Comparison of ENCODE assay signal across 25 mouse cellular contexts in genomic region chr11:43155004-43155403, GRCm38 (mm10). TPM values are rescaled to one million over a fixed set of nuclear protein-coding genes. Genes with fewer than 3 reads are reported as not detected.
DNase-seq lines count a peak whose midpoint lies in the region; ATAC-seq and TF ChIP-seq lines count a peak whose summit lies in the region.
"Had no signal": no experiment of that assay in that cellular context is flagged by ENCODE, and none has a peak within 500 bp of the region (broad histone marks: within the 10 kb centered on the region; RNA-seq: fewer than 3 reads in every experiment).

No protein-coding gene starts in this region.

- WGBS in cerebellum, adult 2 months: 77% methylated on average over 1 of the region's 1 CpGs
- WGBS in hindbrain, postnatal 0 days: 87% methylated on average over 1 of the region's 1 CpGs
- 91% methylated on average over 1 of the region's 1 CpGs for whole genome bisulfite sequencing in hindbrain, embryonic 12.5 days

- no peak for TF ChIP-seq POLR2A in cerebellum, adult 2 months (IDR thresholded peaks at IDR 0.05; ENCODE audit: borderline replicate concordance, insufficient read depth, low read length)

- TF ChIP-seq CTCF in cerebellum, adult 2 months (IDR thresholded peaks at IDR 0.05; ENCODE audit: borderline replicate concordance, insufficient read depth, low read depth, low read length): peak; percentile 39; the same call in 1 of the 2 replicates
- TF ChIP-seq CTCF in hindbrain, postnatal 0 days (IDR thresholded peaks at IDR 0.05; ENCODE audit: low read depth): peak; percentile 28; the same call in 1 of the 2 replicates

- no peak overlapping the region for H3K4me2 ChIP-seq in hindbrain, postnatal 0 days (ENCODE audit: low read depth, low read length)
- H3K4me2 ChIP-seq in hindbrain, embryonic 12.5 days (replicated peaks): no peak overlapping the region
- H3K4me2 ChIP-seq: embryonic facial prominence, embryonic 13.5 days; liver, embryonic 12.5 days had no signal

- no peak overlapping the region for H3K27ac ChIP-seq in cerebellum, adult 2 months (ENCODE audit: insufficient read depth, low read length)
- H3K27ac ChIP-seq in hindbrain, postnatal 0 days: no peak overlapping the region
- no peak overlapping the region for H3K27ac ChIP-seq in hindbrain, embryonic 12.5 days
- H3K27ac ChIP-seq: embryonic facial prominence, embryonic 13.5 days; forebrain, embryonic 10.5 days; kidney, postnatal 0 days; liver, embryonic 12.5 days; macrophage had no signal

- H3K4me3 ChIP-seq in cerebellum, adult 2 months (replicated peaks; ENCODE audit: insufficient read depth, low read depth, low read length): no peak overlapping the region
- H3K4me3 ChIP-seq in hindbrain, postnatal 0 days (ENCODE audit: low read length): no peak overlapping the region
- H3K4me3 ChIP-seq in hindbrain, embryonic 12.5 days: no peak overlapping the region
- H3K4me3 ChIP-seq: embryonic facial prominence, embryonic 13.5 days; forebrain, embryonic 10.5 days; liver, embryonic 12.5 days had no signal

- DNase-seq in cerebellum, adult 2 months: no peak
- DNase-seq in cerebellum, adult 8-10 months: no peak
- no peak for DNase-seq in hindbrain, postnatal 0 days (ENCODE audit: low spot score)
- peak; percentile 7 for DNase-seq in right cerebral cortex, adult 18-20 months
- no peak for DNase-seq in right cerebral cortex, postnatal 36 days (ENCODE audit: low spot score in 2 of 2)
- DNase-seq in lung, postnatal 4 days: no peak
- no peak for DNase-seq in right cerebral cortex, postnatal 25 days
- DNase-seq: adrenal gland, adult 8-10 months; cerebellum, adult 11 months; gastrocnemius, postnatal 14 days; heart, postnatal 14 days; layer of hippocampus, adult 9-11 months; left cerebral cortex, postnatal 4 days; liver, postnatal 0 days; midbrain, embryonic 14.5 days had no signal

- H3K9ac ChIP-seq in hindbrain, postnatal 0 days (replicated peaks; ENCODE audit: low read length): no peak overlapping the region
- H3K9ac ChIP-seq in hindbrain, embryonic 12.5 days: no peak overlapping the region
- H3K9ac ChIP-seq: embryonic facial prominence, embryonic 13.5 days; liver, embryonic 12.5 days; liver, postnatal 0 days had no signal

- no peaks in the 10 kb centered on the region for H3K27me3 ChIP-seq in cerebellum, adult 2 months (ENCODE audit: control insufficient read depth, insufficient read depth, low read length)
- H3K27me3 ChIP-seq in hindbrain, postnatal 0 days (ENCODE audit: insufficient read depth, low read length): no peaks in the 10 kb centered on the region
- no peaks in the 10 kb centered on the region for H3K27me3 ChIP-seq in hindbrain, embryonic 12.5 days
- H3K27me3 ChIP-seq: embryonic facial prominence, embryonic 13.5 days; liver, embryonic 12.5 days had no signal

- H3K36me3 ChIP-seq in hindbrain, postnatal 0 days (ENCODE audit: insufficient read depth, low read length): no peaks in the 10 kb centered on the region
- H3K36me3 ChIP-seq in hindbrain, embryonic 12.5 days: no peaks in the 10 kb centered on the region
- H3K36me3 ChIP-seq: embryonic facial prominence, embryonic 13.5 days; forebrain, embryonic 10.5 days; G1E; liver, embryonic 12.5 days had no signal

- H3K9me3 ChIP-seq in hindbrain, postnatal 0 days (ENCODE audit: low read length): no peaks in the 10 kb centered on the region
- H3K9me3 ChIP-seq in hindbrain, embryonic 12.5 days (replicated peaks): no peaks in the 10 kb centered on the region
- H3K9me3 ChIP-seq: embryonic facial prominence, embryonic 13.5 days; forebrain, embryonic 10.5 days; G1E; liver, embryonic 12.5 days had no signal

- H3K4me1 ChIP-seq in cerebellum, adult 2 months (ENCODE audit: control insufficient read depth, insufficient read depth, low read length): no peaks in the 10 kb centered on the region
- H3K4me1 ChIP-seq in hindbrain, postnatal 0 days (ENCODE audit: insufficient read depth, low read length): no peaks in the 10 kb centered on the region
- no peaks in the 10 kb centered on the region for H3K4me1 ChIP-seq in hindbrain, embryonic 12.5 days
- H3K4me1 ChIP-seq: forebrain, embryonic 10.5 days; liver, embryonic 12.5 days had no signal

- no peak for ATAC-seq in hindbrain, postnatal 0 days
- no peak for ATAC-seq in hindbrain, embryonic 12.5 days (ENCODE audit: low FRiP score)
- ATAC-seq: forebrain, embryonic 16.5 days; liver, embryonic 12.5 days; liver, postnatal 0 days had no signal

RNA-seq across cellular contexts. Expression of gene Atp10b, which starts 5.3 kb away (rescaled TPM):
- 1.4 and 1.6 TPM in 2 replicates for polyA plus RNA-seq in cerebellum, adult 2 months (2012; rRNA removed)
- 1.0 and 1.6 TPM in 2 replicates for total RNA-seq in hindbrain, postnatal 0 days (2014; rRNA removed)
- 0.30 and 0.32 TPM in 2 replicates for polyA plus RNA-seq in hindbrain, postnatal 0 days (2015; fragmentation: Nextera tagmentation; extraction: Ambion mirVana)
- polyA plus RNA-seq in hindbrain, embryonic 12.5 days (2016; fragmentation: Nextera tagmentation; extraction: Ambion mirVana): 0.59 and 0.91 TPM in 2 replicates
- total RNA-seq: granulocyte monocyte progenitor cell, adult 5-6 weeks had no signal
- polyA plus RNA-seq: forebrain, embryonic 10.5 days; G1E; heart, embryonic 14.5 days; liver, embryonic 12.5 days; liver, postnatal 0 days; macrophage had no signal
